ENCODE assay signal across 8 mouse cellular contexts in genomic region chr1:130299641-130300040, GRCm38 (mm10).
A peak's percentile ranks its signal among the peaks of the same experiment; 100 is the strongest.
DNase-seq lines count a peak whose midpoint lies in the region; ATAC-seq and TF ChIP-seq lines count a peak whose summit lies in the region.
"Had no signal": no experiment of that assay in that cellular context is flagged by ENCODE, and none has a peak within 500 bp of the region (broad histone marks: within the 10 kb centered on the region; RNA-seq: fewer than 3 reads in every experiment).

No protein-coding gene starts in this region.

- H3K36me3 ChIP-seq in lung, postnatal 0 days (ENCODE audit: insufficient read depth, low read length): no peaks in the 10 kb centered on the region
- H3K36me3 ChIP-seq in hindbrain, embryonic 11.5 days (ENCODE audit: control insufficient read depth, insufficient read depth, low read length): no peaks in the 10 kb centered on the region
- no peaks in the 10 kb centered on the region for H3K36me3 ChIP-seq in liver, embryonic 16.5 days (ENCODE audit: control insufficient read depth, insufficient read depth)

- H3K27me3 ChIP-seq in lung, postnatal 0 days (replicated peaks; ENCODE audit: insufficient read depth, low read length): no peaks in the 10 kb centered on the region
- no peaks in the 10 kb centered on the region for H3K27me3 ChIP-seq in hindbrain, embryonic 11.5 days (ENCODE audit: control insufficient read depth, insufficient read depth, low read length)
- H3K27me3 ChIP-seq in liver, embryonic 16.5 days (ENCODE audit: control insufficient read depth, insufficient read depth, low read depth, low read length): no peaks in the 10 kb centered on the region

- no peak for ATAC-seq in lung, postnatal 0 days
- peak; percentile 36; the same call in 1 of the 2 replicates for ATAC-seq in hindbrain, embryonic 11.5 days (ENCODE audit: low FRiP score)
- no peak for ATAC-seq in liver, embryonic 16.5 days (ENCODE audit: low read depth)
- no peak for ATAC-seq in granulocyte monocyte progenitor cell, adult 5-6 weeks (replicated peaks; ENCODE audit: poor library complexity, severe bottlenecking)
- no peak for ATAC-seq in activated CD4-positive, CD25-positive, alpha-beta regulatory T cell, adult 4 months
- ATAC-seq: Patski had no signal

- TF ChIP-seq CTCF in lung, postnatal 0 days (IDR thresholded peaks at IDR 0.05): no peak
- no peak for TF ChIP-seq CTCF in lung, adult 2 months (IDR thresholded peaks at IDR 0.05; ENCODE audit: insufficient read depth, low read length)

- H3K9me3 ChIP-seq in lung, postnatal 0 days (ENCODE audit: low read length): no peaks in the 10 kb centered on the region
- H3K9me3 ChIP-seq in hindbrain, embryonic 11.5 days (ENCODE audit: control insufficient read depth, low read length): no peaks in the 10 kb centered on the region
- no peaks in the 10 kb centered on the region for H3K9me3 ChIP-seq in liver, embryonic 16.5 days (replicated peaks; ENCODE audit: control insufficient read depth, low read length)

- H3K4me3 ChIP-seq in lung, postnatal 0 days (ENCODE audit: low read depth, low read length): no peak overlapping the region
- H3K4me3 ChIP-seq in lung, adult 2 months (replicated peaks; ENCODE audit: extremely low read depth, low read depth, low read length): no peak overlapping the region
- H3K4me3 ChIP-seq in hindbrain, embryonic 11.5 days (ENCODE audit: low read depth, low read length): no peak overlapping the region
- H3K4me3 ChIP-seq in liver, embryonic 16.5 days (ENCODE audit: low read depth, low read length): peak overlapping the region; percentile 13; the same call in 1 of the 2 replicates

- H3K9ac ChIP-seq in lung, postnatal 0 days (replicated peaks; ENCODE audit: low read depth): no peak overlapping the region
- peak overlapping the region; percentile 28; the same call in 1 of the 2 replicates for H3K9ac ChIP-seq in hindbrain, embryonic 11.5 days (ENCODE audit: low read depth, low read length)
- H3K9ac ChIP-seq in liver, embryonic 16.5 days (ENCODE audit: low read depth, low read length): no peak overlapping the region

- WGBS in lung, postnatal 0 days: 12% methylated on average over 4 of the region's 4 CpGs
- 21% methylated on average over 4 of the region's 4 CpGs for WGBS in lung, adult 2 months
- 11% methylated on average over 4 of the region's 4 CpGs for WGBS in hindbrain, embryonic 11.5 days
- WGBS in liver, embryonic 16.5 days (ENCODE audit: insufficient replicate concordance): 11% methylated on average over 4 of the region's 4 CpGs

- no peak overlapping the region for H3K27ac ChIP-seq in lung, postnatal 0 days (ENCODE audit: low read length)
- 0 out of 2 replicates have a peak overlapping the region, but pooled peaks have one; percentile 6 for H3K27ac ChIP-seq in hindbrain, embryonic 11.5 days (ENCODE audit: low read depth, low read length)
- peak overlapping the region; percentile 33 for H3K27ac ChIP-seq in liver, embryonic 16.5 days (ENCODE audit: low read length)

- no peak for TF ChIP-seq EP300 in lung, postnatal 0 days (IDR thresholded peaks at IDR 0.05)

- peaks cover 7% of the 10 kb centered on the region; the same call in 1 of the 2 replicates for H3K4me1 ChIP-seq in lung, postnatal 0 days (ENCODE audit: insufficient read depth, low read depth, low read length)
- no peaks in the 10 kb centered on the region for H3K4me1 ChIP-seq in lung, adult 2 months (ENCODE audit: control insufficient read depth, insufficient read depth, low read length)
- H3K4me1 ChIP-seq in hindbrain, embryonic 11.5 days (replicated peaks; ENCODE audit: control insufficient read depth, insufficient read depth, low read length): no peaks in the 10 kb centered on the region
- H3K4me1 ChIP-seq in liver, embryonic 16.5 days (ENCODE audit: control insufficient read depth, low read depth, low read length): peaks cover 11% of the 10 kb centered on the region

- H3K4me2 ChIP-seq in lung, postnatal 0 days (replicated peaks; ENCODE audit: low read depth, low read length): peak overlapping the region; percentile 44
- H3K4me2 ChIP-seq in hindbrain, embryonic 11.5 days (replicated peaks; ENCODE audit: low read depth, low read length): 0 out of 2 replicates have a peak overlapping the region, but pooled peaks have one; percentile 21
- H3K4me2 ChIP-seq in liver, embryonic 16.5 days (ENCODE audit: low read depth, low read length): peak overlapping the region; percentile 19

- TF ChIP-seq POLR2A in lung, adult 2 months (IDR thresholded peaks at IDR 0.05; ENCODE audit: borderline replicate concordance, extremely low read depth, low read depth, low read length): no peak

- DNase-seq in lung, postnatal 0 days (ENCODE audit: low spot score): no peak
- no peak for DNase-seq in lung, adult 2 months
- DNase-seq in hindbrain, embryonic 11.5 days (ENCODE audit: low spot score): peak; percentile 54
- DNase-seq in right cerebral cortex, postnatal 36 days (ENCODE audit: low spot score in 2 of 2): no peak
